Mouse (Mus musculus): Measurements from ENCODE around the gene Pgbd5. TPM values are rescaled to one million over a fixed set of nuclear protein-coding genes. Genes with fewer than 3 reads are reported as not detected.
"Not testable (repeated sequence)": the region's sequence is repeated elsewhere in the genome, so short reads cannot be mapped to it uniquely, and the experiment has no call there.

Pgbd5 gene
- polyA plus RNA-seq, 1 experiment: not detected

- Histone ChIP-seq H3K4me1 (ENCODE audit: control insufficient read depth) (peaks cover 12% of the 10 kb centered on the region), H3K9me3 (ENCODE audit: control insufficient read depth, low read length) (peaks cover 6% of the 10 kb centered on the region), H3K4me3 (replicated peaks) (no peak overlapping the region), H3K27me3 (ENCODE audit: control insufficient read depth) (peaks cover 48% of the 10 kb centered on the region), H3K36me3 (ENCODE audit: control insufficient read depth) (no peaks in the 10 kb centered on the region)
- no peak for TF ChIP-seq GATA1 (IDR thresholded peaks at IDR 0.05; ENCODE audit: low read length)
- no peak for TF ChIP-seq TAL1 (IDR thresholded peaks at IDR 0.05; ENCODE audit: low read length)
These were observed 4.3 kb downstream of the Pgbd5 start for GRCm38 (mm10) chr8:124435170-124435569.

- peaks cover 48% of the 10 kb centered on the region for H3K27me3 ChIP-seq (ENCODE audit: control insufficient read depth)
- H3K4me1 ChIP-seq (ENCODE audit: control insufficient read depth): peaks cover 12% of the 10 kb centered on the region
- TF ChIP-seq TAL1 (IDR thresholded peaks at IDR 0.05; ENCODE audit: low read length) (no peak), GATA1 (IDR thresholded peaks at IDR 0.05; ENCODE audit: low read length) (no peak)
- no peaks in the 10 kb centered on the region for H3K36me3 ChIP-seq (ENCODE audit: control insufficient read depth)
- H3K4me3 ChIP-seq (replicated peaks): peak overlapping the region; percentile 46
- peaks cover 6% of the 10 kb centered on the region for H3K9me3 ChIP-seq (ENCODE audit: control insufficient read depth, low read length)
These were observed 5.2 kb downstream of the Pgbd5 start for GRCm38 (mm10) chr8:124434126-124434790.

DNA sequence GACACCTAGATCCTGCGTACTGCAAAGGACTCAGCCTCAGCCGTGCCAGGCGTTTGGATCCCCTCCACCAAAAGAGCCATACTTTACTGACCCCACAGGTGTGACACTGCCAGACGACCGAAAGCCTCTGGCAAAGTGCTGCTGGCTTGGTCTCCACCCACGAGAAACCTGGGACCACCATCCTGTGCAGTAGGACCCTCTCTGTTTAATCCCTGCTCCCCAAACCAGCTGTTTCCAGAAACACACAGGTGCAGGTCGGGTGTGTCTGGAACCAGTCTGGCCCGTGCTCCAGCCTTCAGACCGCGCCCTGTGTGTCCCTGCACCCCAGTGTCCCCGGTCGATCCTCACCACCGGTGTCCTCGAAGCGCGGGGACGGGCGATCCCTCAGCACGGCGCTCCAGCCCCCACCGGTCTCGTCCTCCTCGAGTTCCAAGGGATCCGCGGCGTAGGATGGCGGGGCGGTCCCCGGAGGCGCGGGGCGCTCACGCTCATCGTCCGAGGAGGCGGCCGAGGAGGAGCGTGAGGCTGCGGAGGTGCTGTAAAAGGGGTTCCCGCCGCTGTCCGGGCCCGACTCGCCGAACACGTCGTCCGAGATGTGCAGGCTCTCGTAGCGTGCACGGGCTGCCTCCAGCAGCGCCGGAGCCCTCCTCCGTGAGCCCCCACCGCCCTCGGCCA is 5.9 kb downstream of the Pgbd5 start:
- H3K27me3 ChIP-seq (ENCODE audit: control insufficient read depth): peaks cover 48% of the 10 kb centered on the region
- H3K9me3 ChIP-seq (ENCODE audit: control insufficient read depth, low read length): peaks cover 6% of the 10 kb centered on the region
- peaks cover 12% of the 10 kb centered on the region for H3K4me1 ChIP-seq (ENCODE audit: control insufficient read depth)
- no peak for TF ChIP-seq GATA1 (IDR thresholded peaks at IDR 0.05; ENCODE audit: low read length)
- TF ChIP-seq TAL1 (IDR thresholded peaks at IDR 0.05; ENCODE audit: low read length): no peak
- no peaks in the 10 kb centered on the region for H3K36me3 ChIP-seq (ENCODE audit: control insufficient read depth)
- H3K4me3 ChIP-seq (replicated peaks): peak overlapping the region; percentile 46

DNA sequence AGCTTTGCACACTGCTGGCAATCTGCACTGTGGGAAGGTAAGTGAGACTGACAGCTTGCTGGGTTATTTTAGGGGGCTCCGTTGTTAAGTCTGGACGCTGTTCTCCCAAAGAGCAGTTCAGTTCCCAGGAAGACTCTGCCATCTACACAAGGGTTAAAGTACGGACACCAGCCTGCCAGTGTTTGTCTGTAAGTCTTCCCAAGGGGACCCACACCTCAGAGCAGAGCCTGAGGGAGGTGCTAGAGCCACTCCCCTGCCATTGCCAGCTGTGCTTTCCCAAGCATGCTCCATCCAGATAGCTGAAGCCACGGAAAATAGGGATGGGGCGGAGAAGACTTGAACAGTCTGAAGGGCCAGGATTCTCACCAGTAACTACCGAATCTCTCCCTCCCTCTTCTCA is 8.6 kb downstream of the Pgbd5 start:
- peaks cover 12% of the 10 kb centered on the region for H3K4me1 ChIP-seq (ENCODE audit: control insufficient read depth)
- TF ChIP-seq TAL1 (IDR thresholded peaks at IDR 0.05; ENCODE audit: low read length): no peak
- peaks cover 48% of the 10 kb centered on the region for H3K27me3 ChIP-seq (ENCODE audit: control insufficient read depth)

DNA sequence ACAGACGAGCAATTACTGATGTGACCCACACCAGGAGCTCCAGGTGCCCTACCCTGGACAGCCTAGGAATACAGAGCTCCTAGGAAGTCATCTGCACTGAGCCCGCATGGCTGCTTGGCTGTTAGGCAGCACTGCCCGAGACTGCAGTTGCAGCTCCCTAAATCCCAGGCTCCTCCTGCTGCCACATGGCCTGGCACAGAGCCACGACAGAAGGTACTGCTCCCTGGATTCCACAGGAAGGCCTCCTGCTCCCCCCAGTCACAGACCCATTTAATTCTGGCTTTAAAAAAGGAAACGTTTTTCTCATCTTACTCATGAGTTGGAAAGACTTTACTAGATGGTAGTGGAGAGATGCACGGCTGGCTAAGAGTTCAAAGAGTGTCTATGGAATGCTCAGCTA is 10.0 kb downstream of the Pgbd5 start:
- TF ChIP-seq TAL1 (IDR thresholded peaks at IDR 0.05; ENCODE audit: low read length): no peak
- TF ChIP-seq GATA1 (IDR thresholded peaks at IDR 0.05; ENCODE audit: low read length): no peak
- peaks cover 10% of the 10 kb centered on the region for H3K4me1 ChIP-seq (ENCODE audit: control insufficient read depth)
- H3K27me3 ChIP-seq (ENCODE audit: control insufficient read depth): peaks cover 39% of the 10 kb centered on the region
- H3K9me3 ChIP-seq (ENCODE audit: control insufficient read depth, low read length): peaks cover 5% of the 10 kb centered on the region
- H3K4me3 ChIP-seq (replicated peaks): no peak overlapping the region
- H3K36me3 ChIP-seq (ENCODE audit: control insufficient read depth): no peaks in the 10 kb centered on the region

More for the DNA sequence above, 8.6 kb downstream of the Pgbd5 start:
- Histone ChIP-seq H3K4me3 (replicated peaks) (no peak overlapping the region), H3K9me3 (ENCODE audit: control insufficient read depth, low read length) (peaks cover 6% of the 10 kb centered on the region), H3K36me3 (ENCODE audit: control insufficient read depth) (no peaks in the 10 kb centered on the region)

DNA sequence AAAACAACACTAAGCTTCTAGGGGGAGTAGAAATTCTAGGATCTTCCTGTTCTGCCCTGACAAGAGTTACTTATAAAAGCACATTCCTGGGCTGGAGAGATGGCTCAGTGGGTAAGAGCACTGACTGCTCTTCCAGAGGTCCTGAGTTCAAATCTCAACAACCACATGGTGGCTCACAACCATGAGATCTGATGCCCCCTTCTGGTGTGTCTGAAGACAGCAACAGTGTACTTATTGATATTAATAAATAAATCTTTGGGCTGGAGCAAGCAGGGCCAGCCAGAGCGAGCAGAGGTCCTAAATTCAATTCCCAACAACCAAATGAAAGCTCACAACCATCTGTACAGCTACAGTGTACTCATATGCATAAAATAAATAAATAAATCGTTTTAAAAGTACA is 10.7 kb downstream of the Pgbd5 start:
- peaks cover 32% of the 10 kb centered on the region for H3K27me3 ChIP-seq (ENCODE audit: control insufficient read depth)
- H3K9me3 ChIP-seq (ENCODE audit: control insufficient read depth, low read length); H3K4me3 ChIP-seq (replicated peaks); H3K4me1 ChIP-seq (ENCODE audit: control insufficient read depth); H3K36me3 ChIP-seq (ENCODE audit: control insufficient read depth): not testable (repeated sequence)

DNA sequence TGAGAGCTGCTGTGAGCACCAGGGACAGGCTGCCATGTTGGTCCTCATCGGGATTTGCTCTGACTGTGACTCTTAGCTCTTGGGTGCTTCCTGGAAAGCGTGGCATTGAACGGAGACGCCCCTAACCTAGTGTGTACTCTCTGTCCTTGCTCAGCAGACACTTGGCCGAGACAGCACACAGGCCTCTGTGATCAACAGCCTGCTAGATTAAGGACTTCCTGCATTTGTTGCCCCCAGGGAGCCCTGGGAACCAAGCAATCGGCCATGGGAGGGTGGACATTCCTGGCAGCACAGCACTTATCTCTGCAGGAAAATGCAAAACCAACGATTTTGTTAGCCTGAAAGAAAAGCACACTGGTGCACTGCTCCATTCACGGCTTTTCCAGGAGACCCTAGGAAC is 18.0 kb downstream of the Pgbd5 start:
- no peak for TF ChIP-seq TAL1 (IDR thresholded peaks at IDR 0.05; ENCODE audit: low read length)
- TF ChIP-seq GATA1 (IDR thresholded peaks at IDR 0.05; ENCODE audit: low read length): no peak

DNA sequence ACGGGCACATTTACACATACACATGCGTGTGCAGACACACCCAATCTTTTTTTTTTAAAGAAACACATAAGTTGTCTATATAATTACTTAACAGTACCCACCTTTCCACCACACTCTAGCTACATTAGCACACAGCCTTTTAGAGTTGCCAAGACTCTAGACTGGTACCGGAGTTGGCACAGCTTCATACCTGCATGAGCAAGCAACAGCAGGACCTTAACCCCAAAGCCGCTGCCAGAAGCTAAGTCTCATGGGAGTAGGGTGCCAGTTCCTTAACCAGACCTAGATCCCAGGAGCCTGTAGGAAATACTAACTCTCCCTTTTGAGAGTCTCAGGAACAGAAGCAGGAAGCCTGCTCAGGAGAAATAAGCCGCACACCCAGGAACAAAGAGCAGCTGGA is 20.5 kb downstream of the Pgbd5 start:
- Histone ChIP-seq H3K4me3 (replicated peaks) (no peak overlapping the region), H3K9me3 (ENCODE audit: control insufficient read depth, low read length) (no peaks in the 10 kb centered on the region), H3K27me3 (ENCODE audit: control insufficient read depth) (no peaks in the 10 kb centered on the region), H3K4me1 (ENCODE audit: control insufficient read depth) (no peaks in the 10 kb centered on the region), H3K36me3 (ENCODE audit: control insufficient read depth) (no peaks in the 10 kb centered on the region)
- TF ChIP-seq TAL1 (IDR thresholded peaks at IDR 0.05; ENCODE audit: low read length) (no peak), GATA1 (IDR thresholded peaks at IDR 0.05; ENCODE audit: low read length) (no peak)

More for the DNA sequence above, 18.0 kb downstream of the Pgbd5 start:
- Histone ChIP-seq H3K4me3 (replicated peaks) (no peak overlapping the region), H3K9me3 (ENCODE audit: control insufficient read depth, low read length) (no peaks in the 10 kb centered on the region), H3K4me1 (ENCODE audit: control insufficient read depth) (no peaks in the 10 kb centered on the region), H3K27me3 (ENCODE audit: control insufficient read depth) (no peaks in the 10 kb centered on the region), H3K36me3 (ENCODE audit: control insufficient read depth) (no peaks in the 10 kb centered on the region)

- Histone ChIP-seq H3K4me1 (ENCODE audit: control insufficient read depth) (no peaks in the 10 kb centered on the region), H3K9me3 (ENCODE audit: control insufficient read depth, low read length) (no peaks in the 10 kb centered on the region), H3K4me3 (replicated peaks) (no peak overlapping the region), H3K27me3 (ENCODE audit: control insufficient read depth) (no peaks in the 10 kb centered on the region), H3K36me3 (ENCODE audit: control insufficient read depth) (no peaks in the 10 kb centered on the region)
- TF ChIP-seq GATA1 (IDR thresholded peaks at IDR 0.05; ENCODE audit: low read length) (no peak), TAL1 (IDR thresholded peaks at IDR 0.05; ENCODE audit: low read length) (no peak)
These were observed 21.3 kb downstream of the Pgbd5 start for GRCm38 (mm10) chr8:124418185-124418584.
